In genomic region chr4:148952328-148953222, GRCm38 (mm10) we compare ENCODE assay signal across 8 mouse cellular contexts.
DNase-seq lines count a peak whose midpoint lies in the region; ATAC-seq and TF ChIP-seq lines count a peak whose summit lies in the region.

No protein-coding gene starts in this region.

- no peaks in the 10 kb centered on the region for H3K9me3 ChIP-seq in embryonic facial prominence, embryonic 14.5 days (ENCODE audit: control insufficient read depth, low read length)
- no peaks in the 10 kb centered on the region for H3K9me3 ChIP-seq in hindbrain, postnatal 0 days (ENCODE audit: low read length)
- no peaks in the 10 kb centered on the region for H3K9me3 ChIP-seq in neural tube, embryonic 11.5 days (ENCODE audit: control insufficient read depth, low read length)

- peak overlapping the region; percentile 68 for H3K4me2 ChIP-seq in embryonic facial prominence, embryonic 14.5 days (ENCODE audit: low read depth, low read length)
- H3K4me2 ChIP-seq in hindbrain, postnatal 0 days (ENCODE audit: low read depth, low read length): peak overlapping the region; percentile 64
- peak overlapping the region; percentile 56 for H3K4me2 ChIP-seq in neural tube, embryonic 11.5 days (ENCODE audit: low read depth)

- peaks cover 51% of the 10 kb centered on the region for H3K27me3 ChIP-seq in embryonic facial prominence, embryonic 14.5 days (replicated peaks; ENCODE audit: control insufficient read depth, insufficient read depth, low read length)
- H3K27me3 ChIP-seq in hindbrain, postnatal 0 days (ENCODE audit: insufficient read depth, low read length): peaks cover 14% of the 10 kb centered on the region; the same call in 1 of the 2 replicates
- peaks cover 50% of the 10 kb centered on the region for H3K27me3 ChIP-seq in neural tube, embryonic 11.5 days (ENCODE audit: control insufficient read depth, insufficient read depth, low read length)

- H3K27ac ChIP-seq in embryonic facial prominence, embryonic 14.5 days (replicated peaks; ENCODE audit: low read depth, low read length): no peak overlapping the region
- peak overlapping the region; percentile 8; the same call in 1 of the 2 replicates for H3K27ac ChIP-seq in hindbrain, postnatal 0 days
- H3K27ac ChIP-seq in neural tube, embryonic 11.5 days (ENCODE audit: low read depth, low read length): no peak overlapping the region

- ATAC-seq in embryonic facial prominence, embryonic 14.5 days (ENCODE audit: low read depth): no peak
- peak; percentile 57 for ATAC-seq in hindbrain, postnatal 0 days
- ATAC-seq in neural tube, embryonic 11.5 days (ENCODE audit: insufficient read depth, low FRiP score, low TSS enrichment): 0 out of 2 replicates have a peak, but pooled peaks have one; percentile 27
- ATAC-seq in cerebellum, adult (ENCODE audit: insufficient number of reproducible peaks, low FRiP score, low TSS enrichment): no peak

- WGBS in embryonic facial prominence, embryonic 14.5 days: 3% methylated on average over 26 of the region's 69 CpGs
- 10% methylated on average over 52 of the region's 69 CpGs for WGBS in hindbrain, postnatal 0 days
- 2% methylated on average over 49 of the region's 69 CpGs for WGBS in neural tube, embryonic 11.5 days

- no peaks in the 10 kb centered on the region for H3K36me3 ChIP-seq in embryonic facial prominence, embryonic 14.5 days (ENCODE audit: control insufficient read depth, insufficient read depth, low read length)
- H3K36me3 ChIP-seq in hindbrain, postnatal 0 days (ENCODE audit: insufficient read depth, low read length): no peaks in the 10 kb centered on the region
- H3K36me3 ChIP-seq in neural tube, embryonic 11.5 days (ENCODE audit: control insufficient read depth, insufficient read depth, low read length): no peaks in the 10 kb centered on the region

- DNase-seq in layer of hippocampus, adult 9-11 months: peak; percentile 26
- no peak for DNase-seq in layer of hippocampus, postnatal 25 days (ENCODE audit: extremely low spot score in 1 of 2, low spot score in 1 of 2)
- DNase-seq in embryonic facial prominence, embryonic 14.5 days (ENCODE audit: low spot score): no peak
- DNase-seq in hindbrain, postnatal 0 days (ENCODE audit: low spot score): no peak
- no peak for DNase-seq in neural tube, embryonic 11.5 days (ENCODE audit: low spot score)
- no peak for DNase-seq in urinary bladder, postnatal 25 days (ENCODE audit: low spot score)
- DNase-seq in layer of hippocampus, adult 8-10 months (ENCODE audit: low spot score in 2 of 2): no peak

- H3K4me1 ChIP-seq in embryonic facial prominence, embryonic 14.5 days (ENCODE audit: control insufficient read depth, insufficient read depth, low read length): peaks cover 25% of the 10 kb centered on the region
- H3K4me1 ChIP-seq in hindbrain, postnatal 0 days (ENCODE audit: insufficient read depth, low read length): peaks cover 18% of the 10 kb centered on the region; the same call in 1 of the 2 replicates
- H3K4me1 ChIP-seq in neural tube, embryonic 11.5 days (ENCODE audit: control insufficient read depth, insufficient read depth, low read length): peaks cover 19% of the 10 kb centered on the region

- peak overlapping the region; percentile 52 for H3K9ac ChIP-seq in embryonic facial prominence, embryonic 14.5 days (ENCODE audit: low read depth, low read length)
- peak overlapping the region; percentile 56 for H3K9ac ChIP-seq in hindbrain, postnatal 0 days (replicated peaks; ENCODE audit: low read length)
- H3K9ac ChIP-seq in neural tube, embryonic 11.5 days (ENCODE audit: low read length): peak overlapping the region; percentile 26; the same call in 1 of the 2 replicates

- no peak for TF ChIP-seq CTCF in hindbrain, postnatal 0 days (IDR thresholded peaks at IDR 0.05; ENCODE audit: low read depth)

- H3K4me3 ChIP-seq in embryonic facial prominence, embryonic 14.5 days (ENCODE audit: low read depth, low read length): peak overlapping the region; percentile 37
- peak overlapping the region; percentile 43 for H3K4me3 ChIP-seq in hindbrain, postnatal 0 days (ENCODE audit: low read length)
- H3K4me3 ChIP-seq in neural tube, embryonic 11.5 days (ENCODE audit: low read depth, low read length): peak overlapping the region; percentile 32

Comparison
In these comparisons a context has a peak if more than half of its experiments do, and no peak if none do; other contexts are left out.
1. ATAC-seq: peak in hindbrain, postnatal 0 days (single experiment) and neural tube, embryonic 11.5 days (single experiment); none in embryonic facial prominence, embryonic 14.5 days (single experiment) and cerebellum, adult (single experiment).
2. Peak in every context shown above with its lines, with median percentiles within 50 percentile points of each other: H3K4me2 ChIP-seq, H3K4me3 ChIP-seq and H3K9ac ChIP-seq.